Mouse (Mus musculus): ENCODE data around the gene Stim1.
A peak's percentile ranks its signal among the peaks of the same experiment; 100 is the strongest.

Gene Stim1

DNA sequence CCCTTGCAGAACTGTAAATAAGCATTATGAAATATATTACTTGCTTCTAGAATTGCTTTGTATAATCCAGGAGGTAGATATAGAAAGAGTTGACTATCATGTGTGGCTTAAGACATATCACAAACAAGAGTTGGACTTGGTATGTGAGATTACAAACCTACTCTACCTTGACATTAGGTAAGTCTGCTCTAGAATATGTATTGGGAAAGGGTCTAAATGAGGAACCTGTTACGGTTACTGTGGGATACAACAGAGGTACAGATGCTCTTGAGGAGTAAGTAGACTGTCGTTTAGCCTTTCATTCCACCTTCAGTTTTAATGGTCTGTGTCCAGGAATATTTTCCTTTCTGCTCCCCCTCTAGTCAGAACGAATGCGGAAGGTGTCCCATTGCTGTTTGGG lies 34.9 kb downstream of the Stim1 start:
- DNase-seq (ENCODE audit: low spot score in 2 of 2): no peak

DNA sequence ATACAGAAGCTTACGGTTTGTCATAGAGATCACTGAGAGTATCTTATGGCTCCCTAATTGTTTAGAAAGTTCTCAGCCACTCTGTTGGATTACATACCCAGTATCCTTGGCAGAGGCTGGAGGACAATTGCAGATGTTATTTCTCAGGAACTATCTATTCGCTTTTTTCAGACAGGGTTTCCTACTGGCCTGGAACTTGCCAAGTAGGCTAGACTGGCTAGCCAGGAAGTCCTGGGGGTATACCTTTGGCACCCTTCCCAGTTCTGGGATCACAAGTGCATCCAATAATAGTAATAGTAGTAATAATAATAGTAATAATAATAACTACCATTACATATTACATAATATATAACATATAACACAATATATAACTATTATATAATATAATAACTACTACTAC lies 38.0 kb downstream of the Stim1 start:
- no peak for DNase-seq (ENCODE audit: low spot score in 2 of 2)

DNA sequence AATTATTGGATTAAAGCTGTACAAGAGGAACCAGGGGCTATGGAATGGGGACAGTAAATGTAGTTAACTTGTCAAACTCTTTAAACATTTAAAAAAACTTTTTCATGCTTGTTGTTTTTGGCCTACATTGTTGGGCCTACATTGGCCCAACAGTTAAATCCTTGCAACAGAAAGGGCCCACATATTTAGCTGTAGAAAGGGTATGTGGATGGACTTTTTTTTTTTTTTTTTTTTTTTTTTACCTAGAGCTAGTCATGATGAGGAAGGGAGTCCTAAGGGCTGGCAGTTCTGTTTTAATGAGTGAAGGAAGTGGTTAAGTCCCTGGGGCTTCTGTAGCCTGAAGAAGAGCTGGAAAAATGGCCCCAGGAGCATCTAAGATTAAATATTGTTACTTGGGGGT lies 42.7 kb downstream of the Stim1 start:
- DNase-seq (ENCODE audit: low spot score in 2 of 2): no peak

DNA sequence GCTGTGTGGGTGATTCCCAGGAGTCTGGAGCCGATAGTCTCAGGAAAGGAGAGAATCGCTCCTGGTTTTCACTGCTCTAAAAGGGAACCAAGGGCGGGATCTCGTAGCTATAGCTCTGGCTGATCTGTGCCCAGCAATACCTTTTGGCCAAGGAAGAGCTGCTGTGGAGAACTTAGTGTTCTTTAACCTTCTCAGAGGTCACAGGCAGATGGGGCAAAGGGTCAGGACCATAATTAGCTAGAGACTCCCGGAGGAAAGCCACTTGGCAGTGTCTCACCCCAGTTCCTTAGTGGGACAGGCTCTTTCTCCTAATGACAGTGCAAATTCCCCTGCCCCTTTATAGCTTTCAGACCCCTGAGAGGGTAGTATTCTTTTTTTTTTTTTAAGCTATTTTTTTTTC lies 43.2 kb downstream of the Stim1 start:
- DNase-seq (ENCODE audit: low spot score in 2 of 2): no peak

DNA sequence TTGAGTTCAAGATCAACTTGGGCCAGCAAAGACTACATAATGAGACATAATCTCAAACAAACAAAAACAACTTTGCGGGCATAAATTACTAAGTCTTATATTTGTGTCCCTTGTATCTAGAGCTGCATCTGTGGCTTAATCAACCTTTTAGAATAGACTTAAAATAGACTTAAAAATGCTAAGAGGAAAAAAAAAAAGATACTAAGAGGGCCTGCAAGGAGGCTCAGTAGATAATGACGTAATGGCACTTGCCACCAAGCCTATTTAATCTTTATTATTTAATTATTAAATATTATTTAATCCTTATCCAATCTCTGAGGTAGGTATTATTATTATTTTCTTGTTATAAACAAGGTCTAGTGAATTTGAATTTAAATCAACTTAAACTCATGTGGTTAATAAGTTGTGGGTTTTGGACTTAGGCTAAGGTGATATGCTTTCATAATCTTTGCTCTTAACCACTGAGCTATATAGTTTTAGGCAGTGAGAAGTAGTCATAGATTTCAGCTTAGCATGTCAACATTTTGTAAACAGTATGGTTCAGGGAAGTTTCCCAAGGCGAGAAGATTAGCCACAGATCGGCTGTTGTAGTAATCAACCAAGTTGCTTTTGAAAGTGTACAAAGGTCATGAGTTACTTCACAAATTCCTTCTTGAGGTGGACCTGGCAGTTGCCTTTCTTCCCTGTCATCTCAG lies 45.4 kb downstream of the Stim1 start:
- DNase-seq (ENCODE audit: low spot score in 2 of 2): no peak

DNA sequence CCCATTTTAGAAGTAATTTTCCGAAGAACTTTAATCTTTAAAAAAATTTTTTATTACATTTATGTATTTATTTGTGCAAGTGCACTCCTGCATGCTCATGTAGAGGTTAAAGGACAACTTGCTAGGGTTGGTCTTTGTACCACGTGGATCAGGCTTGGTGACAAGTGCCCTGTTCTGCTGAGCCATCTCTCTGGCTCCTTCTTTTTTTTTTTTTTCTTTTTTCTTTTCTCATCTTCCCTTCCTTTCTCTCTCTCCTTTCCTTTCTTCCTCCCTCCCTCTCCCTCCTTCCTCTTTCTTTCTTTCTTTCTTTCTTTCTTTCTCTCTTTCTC lies 45.9 kb downstream of the Stim1 start:
- no peak for DNase-seq (ENCODE audit: low spot score in 2 of 2)

DNA sequence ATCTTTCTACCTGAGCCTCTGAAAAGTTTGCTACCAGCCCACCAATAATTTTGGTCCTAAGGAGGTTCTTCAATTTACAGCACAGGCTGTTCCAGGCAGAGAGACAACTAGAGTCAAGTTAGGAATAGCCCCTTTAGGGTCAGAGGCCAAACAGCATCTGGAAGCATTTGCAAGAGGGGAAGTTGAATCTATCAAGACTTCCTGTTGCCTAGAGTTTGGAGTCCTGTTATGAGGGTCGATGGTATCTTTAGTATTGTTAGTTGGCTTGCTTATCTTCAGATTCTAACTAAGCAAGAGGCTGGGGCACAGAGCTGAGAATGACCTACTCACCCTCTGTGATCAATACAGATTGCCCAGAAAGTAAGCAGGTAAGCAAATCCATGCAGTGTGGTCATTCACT lies 46.5 kb downstream of the Stim1 start:
- DNase-seq (ENCODE audit: low spot score in 2 of 2): no peak

DNA sequence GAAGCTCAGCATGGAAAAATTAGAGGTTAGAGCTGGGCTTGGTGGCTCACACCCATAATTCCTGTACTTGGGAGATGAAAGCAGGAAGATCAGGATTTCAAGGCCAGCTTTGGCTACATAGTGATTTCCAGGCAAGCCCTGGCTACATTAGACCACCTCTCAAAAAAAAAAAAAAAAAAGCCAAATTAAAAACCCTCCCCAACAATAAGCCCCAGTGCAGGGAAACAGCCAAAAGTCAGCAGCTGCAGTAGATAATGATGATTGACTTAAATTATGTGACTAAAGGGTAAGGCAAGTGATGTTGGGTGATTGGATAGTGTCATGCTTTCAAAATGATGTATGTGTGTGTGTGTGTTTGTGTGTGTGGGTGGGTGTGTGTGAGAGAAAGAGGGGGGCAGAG lies 47.3 kb downstream of the Stim1 start:
- no peak for DNase-seq (ENCODE audit: low spot score in 2 of 2)

DNA sequence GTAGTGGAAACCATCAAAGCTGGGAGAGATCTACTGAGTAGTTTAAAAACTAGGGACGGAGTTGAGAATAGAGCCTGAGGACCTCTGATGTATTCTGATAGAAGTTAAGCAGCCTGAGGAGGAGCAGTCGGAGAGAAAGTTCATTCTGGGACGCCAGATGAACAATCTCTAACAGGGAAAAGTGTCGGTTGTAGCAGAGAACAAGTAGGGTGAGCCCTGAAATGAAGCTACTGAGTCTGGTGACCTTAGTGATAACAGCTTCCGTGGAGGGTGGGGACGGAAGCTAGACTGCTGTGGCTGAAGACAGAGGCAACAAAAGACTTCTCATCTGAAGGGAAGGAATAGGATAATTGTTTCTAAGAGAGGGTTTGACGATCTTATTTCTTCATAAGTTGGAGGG lies 47.8 kb downstream of the Stim1 start:
- DNase-seq (ENCODE audit: low spot score in 2 of 2): no peak

DNA sequence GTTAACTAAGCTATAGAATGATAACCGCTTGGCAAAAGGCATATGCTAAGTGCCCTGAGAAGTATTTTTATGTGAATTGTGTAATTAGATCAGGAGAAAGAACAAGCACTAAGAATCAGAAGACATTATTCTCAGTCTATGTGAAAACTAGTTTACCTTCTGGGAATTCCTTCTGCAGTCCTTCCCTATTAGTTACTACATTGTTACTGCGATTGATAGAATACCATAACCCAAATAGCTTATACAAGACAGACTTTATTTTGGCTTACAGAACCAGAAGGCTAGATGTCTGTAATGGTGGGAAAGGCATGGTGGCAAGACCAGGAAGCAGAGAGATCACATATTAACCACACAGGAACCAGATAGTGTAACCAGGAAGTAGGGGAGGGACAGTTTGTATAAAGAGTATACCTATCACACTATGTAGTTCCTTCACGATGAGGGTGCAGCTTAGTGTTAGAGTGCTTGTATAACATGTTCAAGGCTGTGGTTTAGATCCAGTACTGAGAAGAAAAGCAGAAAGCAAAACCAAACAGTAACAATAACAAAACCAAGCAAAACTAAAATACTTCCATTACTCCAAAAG lies 50.1 kb downstream of the Stim1 start:
- no peak for DNase-seq (ENCODE audit: low spot score in 2 of 2)

DNA sequence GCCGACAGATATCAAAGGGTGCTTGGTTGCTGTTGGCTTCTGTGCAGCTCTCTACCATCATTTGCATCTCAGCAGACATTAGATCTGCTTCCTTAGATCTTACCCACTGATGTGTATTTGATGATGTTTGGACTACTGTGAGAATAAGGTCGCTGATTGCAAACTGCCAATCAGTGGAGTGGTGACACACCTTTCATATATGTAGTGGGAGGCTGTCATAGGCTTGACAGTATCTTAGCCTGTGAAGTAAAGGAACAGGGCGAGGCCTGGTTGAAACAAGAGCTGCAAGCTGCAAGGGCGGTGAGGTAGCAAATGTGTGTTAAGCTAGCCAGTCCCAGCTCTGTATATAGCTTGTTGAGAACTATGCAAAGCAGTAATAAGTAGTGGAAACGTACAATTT lies 54.5 kb downstream of the Stim1 start:
- no peak for DNase-seq (ENCODE audit: low spot score in 2 of 2)

DNA sequence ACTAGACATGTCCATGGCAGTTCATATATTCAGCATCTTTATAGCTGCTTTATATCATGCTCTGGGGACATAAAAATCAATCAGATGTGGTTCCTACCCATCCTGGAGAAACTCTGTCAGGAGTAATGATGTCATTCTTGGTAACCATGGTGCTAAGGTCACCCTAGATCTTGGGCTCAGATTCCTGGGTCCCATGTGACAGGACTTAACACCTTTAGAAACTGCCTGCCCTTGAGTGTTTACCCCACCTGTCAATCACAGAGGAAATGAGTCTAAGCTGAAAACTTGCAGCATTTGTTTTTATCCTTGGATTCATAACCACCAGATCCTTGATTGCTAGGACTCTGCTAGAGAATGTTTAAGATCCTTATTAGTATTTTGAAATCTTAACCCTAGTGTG lies 58.7 kb downstream of the Stim1 start:
- no peak for DNase-seq (ENCODE audit: low spot score in 2 of 2)

DNA sequence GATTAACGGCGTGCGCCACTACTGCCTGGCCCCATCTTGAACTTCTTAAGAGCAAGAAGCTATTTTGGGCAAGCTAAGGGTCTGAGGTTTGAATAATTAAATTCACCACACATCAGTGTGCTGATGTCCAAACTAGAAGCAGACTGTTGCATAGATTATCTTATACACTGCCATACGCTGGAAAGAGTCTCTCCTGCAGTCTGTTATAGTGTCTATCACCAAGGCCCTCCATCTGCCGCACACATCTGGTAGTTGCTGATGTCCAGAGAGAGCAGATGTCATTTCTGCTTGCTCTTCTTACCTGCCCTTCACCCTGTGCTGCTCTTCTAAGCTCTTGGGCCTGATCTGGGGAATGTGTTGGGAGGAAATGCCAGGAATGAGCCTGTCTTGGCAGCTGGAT lies 62.7 kb downstream of the Stim1 start:
- DNase-seq (ENCODE audit: low spot score in 2 of 2): no peak

DNA sequence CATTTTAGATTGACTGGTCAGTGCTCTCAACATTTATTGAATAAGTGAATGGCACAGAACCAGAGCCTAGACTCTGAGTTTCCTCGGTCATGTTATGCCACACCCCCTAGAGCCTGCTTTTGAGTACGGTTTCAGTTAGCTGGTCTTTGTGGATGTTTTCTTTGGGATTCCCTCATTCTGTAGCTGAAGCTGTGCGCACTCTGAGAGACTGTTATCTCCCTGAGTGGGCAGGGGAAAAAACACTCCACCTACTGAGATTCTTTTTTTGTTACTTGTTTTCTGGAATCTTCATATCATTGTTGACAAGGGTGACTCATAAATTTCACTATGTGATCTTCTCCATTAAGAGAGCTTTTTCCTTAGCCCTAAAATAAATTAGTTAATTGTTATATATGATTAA lies 63.9 kb downstream of the Stim1 start:
- DNase-seq (ENCODE audit: low spot score in 2 of 2): no peak

DNA sequence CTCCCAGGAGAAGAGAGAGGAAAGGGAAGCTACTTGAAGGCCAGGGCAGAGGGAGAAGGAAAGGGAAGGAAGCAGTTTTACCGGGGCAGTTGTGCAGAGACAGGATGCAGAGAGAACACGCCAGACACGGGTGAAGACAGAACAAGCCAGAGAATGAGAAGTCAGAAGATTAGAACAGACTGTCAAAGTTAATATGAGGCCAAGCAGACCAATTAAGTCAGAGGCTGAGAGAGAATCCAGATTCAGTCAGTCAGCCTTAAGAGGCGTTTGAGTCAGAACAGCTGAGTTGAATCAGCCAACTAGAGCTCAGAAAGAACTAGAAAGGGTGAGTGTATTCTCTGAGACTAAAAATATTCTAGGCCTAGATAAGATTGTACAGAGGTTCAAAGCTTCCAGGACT lies 66.1 kb downstream of the Stim1 start:
- no peak for DNase-seq (ENCODE audit: low spot score in 2 of 2)

DNA sequence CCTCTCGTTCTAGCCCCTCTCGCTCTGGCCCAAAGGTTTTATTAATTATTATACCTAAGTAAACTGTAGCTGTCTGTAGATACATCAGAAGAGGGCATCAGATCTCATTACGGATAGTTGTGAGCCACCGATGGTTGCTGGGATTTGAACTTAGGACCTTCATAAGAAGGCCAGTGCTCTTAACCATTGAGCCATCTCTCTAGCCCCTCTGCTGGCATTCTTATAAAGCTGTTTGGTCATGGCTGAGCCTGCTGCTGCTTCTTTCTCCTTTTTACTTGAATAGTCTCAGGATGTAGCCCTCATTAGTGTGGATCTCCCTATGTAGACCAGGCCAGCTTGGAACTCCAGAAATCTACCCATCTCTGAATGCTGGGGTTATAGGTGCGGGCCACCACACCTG lies 69.7 kb downstream of the Stim1 start:
- no peak for DNase-seq (ENCODE audit: low spot score in 2 of 2)

DNA sequence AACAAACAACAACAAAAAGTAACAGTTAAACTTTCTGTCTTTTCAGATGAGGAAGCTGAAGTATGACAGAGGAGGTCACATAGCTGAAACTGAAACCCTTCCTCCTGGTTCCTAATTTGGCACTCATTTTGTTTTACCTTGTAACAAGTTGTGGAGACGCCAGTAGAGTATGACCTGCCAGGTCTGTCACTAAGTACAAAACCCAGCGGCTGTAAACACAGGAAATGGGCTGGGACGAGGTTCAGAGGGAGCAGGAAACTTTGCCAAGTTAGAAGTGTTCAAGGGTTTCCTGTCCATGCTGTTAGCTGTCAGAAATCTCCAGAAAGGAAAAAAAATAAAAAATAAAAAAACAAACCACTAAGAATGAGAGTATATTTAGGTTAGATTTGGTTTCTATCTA lies 70.3 kb downstream of the Stim1 start:
- DNase-seq (ENCODE audit: low spot score in 2 of 2): peak in 1 of 2 experiments; percentile 22

DNA sequence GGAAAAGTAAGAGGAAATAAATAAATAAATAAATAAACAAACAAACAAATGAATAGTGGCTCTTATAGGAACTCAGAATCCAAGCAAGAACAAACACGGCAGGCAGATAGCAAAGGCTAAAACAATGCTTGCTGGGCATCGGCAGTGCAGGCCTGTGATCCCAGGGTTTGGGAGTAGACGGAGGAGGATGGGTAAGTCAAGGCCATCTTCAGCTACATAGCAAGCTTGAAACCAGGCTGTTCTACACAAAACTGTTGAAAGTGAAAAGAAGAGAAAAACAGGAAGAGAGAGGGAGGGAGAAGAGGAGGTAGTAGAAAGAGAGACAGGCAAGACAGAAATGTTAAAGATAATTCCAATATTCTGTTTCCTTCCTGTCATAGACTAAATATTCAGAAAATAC lies 71.3 kb downstream of the Stim1 start:
- no peak for DNase-seq (ENCODE audit: low spot score in 2 of 2)

DNA sequence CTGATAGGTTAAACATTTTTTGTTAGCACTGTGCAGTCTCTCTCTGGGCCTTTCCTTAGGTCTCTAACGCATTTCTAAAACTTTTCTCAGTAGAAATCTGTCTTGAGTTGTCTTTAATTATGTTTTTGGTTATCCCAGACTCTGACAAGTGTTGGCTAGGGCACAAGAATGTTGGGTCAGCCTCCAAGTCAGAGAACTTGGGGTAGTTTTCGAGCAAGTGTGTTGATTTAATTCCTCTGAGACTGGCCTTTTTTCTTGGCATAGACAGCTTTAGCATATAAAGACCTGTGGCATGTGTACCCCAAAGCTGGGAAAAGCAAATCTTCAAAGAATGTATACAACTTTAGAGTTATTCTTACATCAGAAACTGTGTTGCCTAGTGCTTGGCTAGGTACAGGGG lies 78.3 kb downstream of the Stim1 start:
- DNase-seq (ENCODE audit: low spot score in 2 of 2): no peak

DNA sequence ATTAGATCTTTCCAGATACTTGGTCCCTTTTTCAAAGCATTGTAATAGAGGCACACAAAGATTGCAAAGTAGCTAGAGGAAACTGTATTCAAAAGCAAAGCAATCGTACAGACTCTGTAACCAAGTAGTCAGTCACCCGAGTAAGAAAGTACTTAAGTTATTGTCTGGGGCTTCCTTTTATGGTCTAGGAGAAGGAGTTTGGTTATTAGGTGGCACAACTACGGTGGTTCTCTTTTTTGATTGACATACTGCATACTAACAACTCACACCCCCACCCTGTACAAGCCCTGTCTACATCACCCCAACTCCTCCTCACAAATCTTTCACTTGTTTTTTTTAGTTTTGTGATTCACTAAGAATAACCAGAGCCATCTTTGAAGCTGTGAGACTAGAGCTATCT lies 79.7 kb downstream of the Stim1 start:
- DNase-seq (ENCODE audit: low spot score in 2 of 2): no peak

DNA sequence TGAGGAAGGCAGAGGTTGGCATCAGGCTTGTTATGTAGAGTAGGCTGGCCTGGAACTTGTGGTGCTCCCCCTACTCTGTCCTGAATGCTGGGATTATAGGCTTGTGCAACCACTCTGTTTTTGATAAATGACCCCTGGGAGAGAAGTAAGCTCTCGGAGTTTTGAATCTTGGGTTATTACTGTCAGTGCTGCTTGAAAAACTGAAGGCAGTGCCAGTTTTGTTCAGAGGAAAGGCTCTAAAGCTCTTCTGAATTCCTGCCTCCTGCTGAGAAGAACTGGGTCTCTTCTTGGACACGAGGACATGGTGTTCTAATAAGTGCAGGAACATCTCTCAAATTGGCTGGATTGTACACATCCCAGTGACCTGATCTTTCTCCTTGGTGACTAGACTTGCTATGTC lies 81.1 kb downstream of the Stim1 start:
- no peak for DNase-seq (ENCODE audit: low spot score in 2 of 2)

DNA sequence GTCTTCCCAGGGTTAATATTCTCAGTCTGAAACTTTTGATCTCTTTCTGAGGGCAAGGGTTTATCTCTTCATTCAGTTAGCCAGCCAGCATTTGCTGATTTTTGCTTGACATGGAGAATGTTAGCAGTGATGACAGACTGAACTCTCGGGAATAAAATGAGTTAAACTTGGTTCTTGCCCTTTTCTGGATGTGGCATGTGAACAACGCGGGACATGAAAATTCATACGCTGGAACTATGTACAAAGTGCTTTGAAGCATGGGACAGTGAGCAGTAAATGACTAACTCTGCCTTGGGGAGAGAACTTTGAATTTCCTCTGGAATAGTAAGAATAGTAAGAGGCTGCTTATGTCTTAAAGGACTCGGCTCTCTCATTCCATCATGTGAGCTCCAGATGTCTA lies 81.6 kb downstream of the Stim1 start:
- DNase-seq (ENCODE audit: low spot score in 2 of 2): no peak

DNA sequence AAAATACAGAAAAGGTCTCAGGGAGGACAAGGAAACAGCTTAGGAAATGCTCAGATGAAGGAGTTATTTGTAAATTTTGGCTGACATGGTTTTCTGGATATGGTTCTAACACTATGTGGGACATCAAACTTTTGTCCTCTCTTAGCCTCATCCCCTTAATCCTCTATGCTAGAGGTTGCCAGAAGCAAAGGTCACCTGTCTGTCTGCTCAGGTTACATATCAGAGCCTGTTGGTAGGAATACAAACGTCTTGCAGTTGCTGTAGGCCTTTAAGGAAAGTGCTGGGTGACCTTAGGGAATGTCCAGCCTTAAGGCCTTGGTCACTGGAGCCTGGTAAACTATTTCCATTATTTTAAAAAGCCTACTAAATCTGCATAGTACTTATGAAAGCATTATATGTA lies 85.8 kb downstream of the Stim1 start:
- DNase-seq (ENCODE audit: low spot score in 2 of 2): no peak

DNA sequence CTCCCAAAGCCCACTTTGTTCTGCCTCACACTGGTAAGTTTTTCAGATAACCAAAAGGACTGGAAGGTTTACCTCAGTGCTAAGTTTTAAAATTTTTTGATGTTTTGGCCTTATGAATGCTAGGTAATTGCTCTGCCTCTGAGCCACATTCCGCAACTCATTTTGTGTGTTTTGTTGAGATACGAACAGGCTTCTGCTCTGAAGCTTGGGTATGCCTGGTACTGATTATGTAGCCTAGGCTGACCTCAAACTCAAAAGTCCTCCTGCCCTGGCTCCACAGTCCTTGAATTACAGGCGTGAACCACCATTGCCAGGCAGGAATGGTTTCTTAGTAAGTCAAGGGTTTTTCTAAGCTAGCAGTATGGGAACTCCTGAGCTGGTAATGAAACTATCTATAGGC lies 90.5 kb downstream of the Stim1 start:
- no peak for DNase-seq (ENCODE audit: low spot score in 2 of 2)

All from spleen, postnatal 4 days (tissue).